33 mouse cellular contexts compared by ENCODE assay signal in genomic region chr11:104218075-104218474, GRCm38 (mm10). TPM values are rescaled to one million over a fixed set of nuclear protein-coding genes. Genes with fewer than 3 reads are reported as not detected.
A peak's percentile ranks its signal among the peaks of the same experiment; 100 is the strongest.
DNase-seq lines count a peak whose midpoint lies in the region; ATAC-seq and TF ChIP-seq lines count a peak whose summit lies in the region.
"Had no signal": no experiment of that assay in that cellular context is flagged by ENCODE, and none has a peak within 500 bp of the region (broad histone marks: within the 10 kb centered on the region; RNA-seq: fewer than 3 reads in every experiment).

No protein-coding gene starts in this region.

- no peaks in the 10 kb centered on the region for H3K4me1 ChIP-seq in cerebellum, adult 2 months (ENCODE audit: control insufficient read depth, insufficient read depth, low read length)
- H3K4me1 ChIP-seq in hindbrain, postnatal 0 days (ENCODE audit: insufficient read depth, low read length) = no peaks in the 10 kb centered on the region
- H3K4me1 ChIP-seq in hindbrain, embryonic 16.5 days (ENCODE audit: control insufficient read depth, insufficient read depth, low read depth, low read length) = no peaks in the 10 kb centered on the region

- H3K27ac ChIP-seq in cerebellum, adult 2 months (ENCODE audit: insufficient read depth, low read length) = no peak overlapping the region
- H3K27ac ChIP-seq in hindbrain, postnatal 0 days = no peak overlapping the region
- no peak overlapping the region for H3K27ac ChIP-seq in hindbrain, embryonic 16.5 days (ENCODE audit: low read depth, low read length)
- H3K27ac ChIP-seq: forebrain, embryonic 10.5 days; forebrain, embryonic 13.5 days; hindbrain, embryonic 10.5 days; hindbrain, embryonic 13.5 days had no signal

- ATAC-seq in hindbrain, postnatal 0 days = no peak
- ATAC-seq in hindbrain, embryonic 16.5 days = no peak
- ATAC-seq: forebrain, embryonic 13.5 days; intestine, postnatal 0 days had no signal

- H3K4me3 ChIP-seq in cerebellum, adult 2 months (replicated peaks; ENCODE audit: insufficient read depth, low read depth, low read length) = no peak overlapping the region
- no peak overlapping the region for H3K4me3 ChIP-seq in hindbrain, postnatal 0 days (ENCODE audit: low read length)
- H3K4me3 ChIP-seq in hindbrain, embryonic 16.5 days (ENCODE audit: low read length) = no peak overlapping the region
- H3K4me3 ChIP-seq: forebrain, embryonic 10.5 days; forebrain, embryonic 13.5 days; hindbrain, embryonic 10.5 days; hindbrain, embryonic 13.5 days had no signal

- 45% methylated on average over 3 of the region's 3 CpGs for WGBS in cerebellum, adult 2 months
- WGBS in hindbrain, postnatal 0 days = 47% methylated on average over 3 of the region's 3 CpGs
- WGBS in hindbrain, embryonic 16.5 days = 70% methylated on average over 3 of the region's 3 CpGs

- TF ChIP-seq POLR2A in cerebellum, adult 2 months (IDR thresholded peaks at IDR 0.05; ENCODE audit: borderline replicate concordance, insufficient read depth, low read length) = no peak

- H3K4me2 ChIP-seq in hindbrain, postnatal 0 days (ENCODE audit: low read depth, low read length) = no peak overlapping the region
- no peak overlapping the region for H3K4me2 ChIP-seq in hindbrain, embryonic 16.5 days (ENCODE audit: low read length)
- H3K4me2 ChIP-seq: forebrain, embryonic 13.5 days; heart, embryonic 11.5 days; hindbrain, embryonic 13.5 days had no signal

- no peaks in the 10 kb centered on the region for H3K27me3 ChIP-seq in cerebellum, adult 2 months (ENCODE audit: control insufficient read depth, insufficient read depth, low read length)
- H3K27me3 ChIP-seq in hindbrain, postnatal 0 days (ENCODE audit: insufficient read depth, low read length) = no peaks in the 10 kb centered on the region
- H3K27me3 ChIP-seq in hindbrain, embryonic 16.5 days (replicated peaks; ENCODE audit: control insufficient read depth, insufficient read depth, low read length) = no peaks in the 10 kb centered on the region
- H3K27me3 ChIP-seq: forebrain, embryonic 13.5 days; hindbrain, embryonic 13.5 days had no signal

- no peak for TF ChIP-seq CTCF in cerebellum, adult 2 months (IDR thresholded peaks at IDR 0.05; ENCODE audit: borderline replicate concordance, insufficient read depth, low read depth, low read length)
- TF ChIP-seq CTCF in hindbrain, postnatal 0 days (IDR thresholded peaks at IDR 0.05; ENCODE audit: low read depth) = no peak

- H3K9me3 ChIP-seq in hindbrain, postnatal 0 days (ENCODE audit: low read length) = no peaks in the 10 kb centered on the region
- H3K9me3 ChIP-seq in hindbrain, embryonic 16.5 days (ENCODE audit: control insufficient read depth, low read length) = no peaks in the 10 kb centered on the region
- H3K9me3 ChIP-seq: forebrain, embryonic 10.5 days; forebrain, embryonic 13.5 days; G1E; hindbrain, embryonic 10.5 days; hindbrain, embryonic 13.5 days had no signal

- peak; percentile 42 to 45 for DNase-seq in cerebellum, postnatal 14 days
- no peak for DNase-seq in cerebellum, adult 2 months
- DNase-seq in hindbrain, postnatal 0 days (ENCODE audit: low spot score) = peak; percentile 30
- DNase-seq in Muller cell, postnatal 12 days (ENCODE audit: inconsistent ontology term) = peak; percentile 68
- peak; percentile 73 for DNase-seq in brain, adult 2 months (ENCODE audit: low read depth, low spot score)
- DNase-seq in embryo, embryonic 10 days (ENCODE audit: low spot score) = no peak
- DNase-seq: adrenal gland, adult 8-10 months; adrenal gland, postnatal 25 days; B cell, adult 2 months; cerebellum, adult 11 months; cerebellum, adult 9-10 months; cerebellum, postnatal 36 days; gastrocnemius, postnatal 10 days; gastrocnemius, postnatal 36 days; kidney, adult 2 months had no signal

- no peaks in the 10 kb centered on the region for H3K36me3 ChIP-seq in hindbrain, postnatal 0 days (ENCODE audit: insufficient read depth, low read length)
- H3K36me3 ChIP-seq in hindbrain, embryonic 16.5 days (ENCODE audit: control insufficient read depth, insufficient read depth, low read length) = no peaks in the 10 kb centered on the region
- H3K36me3 ChIP-seq: forebrain, embryonic 10.5 days; G1E; hindbrain, embryonic 10.5 days; hindbrain, embryonic 13.5 days had no signal

- no peak overlapping the region for H3K9ac ChIP-seq in hindbrain, postnatal 0 days (replicated peaks; ENCODE audit: low read length)
- H3K9ac ChIP-seq in hindbrain, embryonic 16.5 days (ENCODE audit: low read depth, low read length) = no peak overlapping the region
- H3K9ac ChIP-seq: forebrain, embryonic 13.5 days; hindbrain, embryonic 13.5 days had no signal

RNA-seq across cellular contexts. Expression of gene Mapt, which starts 13.1 kb away (rescaled TPM):
- 273 and 275 TPM in 2 replicates for polyA plus RNA-seq in cerebellum, adult 2 months (2012; rRNA removed)
- total RNA-seq in hindbrain, postnatal 0 days (2014; rRNA removed) = 473 and 516 TPM in 2 replicates
- 966 and 1,028 TPM in 2 replicates for polyA plus RNA-seq in hindbrain, postnatal 0 days (2015; fragmentation: Nextera tagmentation; extraction: Ambion mirVana)
- polyA plus RNA-seq in hindbrain, embryonic 16.5 days (2015; fragmentation: Nextera tagmentation; extraction: Ambion mirVana) = 1,116 and 1,219 TPM in 2 replicates
- total RNA-seq: granulocyte monocyte progenitor cell, adult 5-6 weeks had no signal

RNA-seq across cellular contexts. Expression of gene Sppl2c, which starts 31.9 kb away (rescaled TPM):
- polyA plus RNA-seq in cerebellum, adult 2 months (2012; rRNA removed) = not detected in 2 replicates
- not detected in 2 replicates for total RNA-seq in hindbrain, postnatal 0 days (2014; rRNA removed)
- polyA plus RNA-seq in hindbrain, postnatal 0 days (2015; fragmentation: Nextera tagmentation; extraction: Ambion mirVana) = not detected in 2 replicates
- polyA plus RNA-seq in hindbrain, embryonic 16.5 days (2015; fragmentation: Nextera tagmentation; extraction: Ambion mirVana) = not detected in 2 replicates
- total RNA-seq: adrenal gland, adult 8-10 months; adrenal gland, postnatal 25 days; CH12.LX; gastrocnemius, postnatal 10 days; gastrocnemius, postnatal 36 days; granulocyte monocyte progenitor cell, adult 5-6 weeks; heart, adult 8-10 months; heart, postnatal 25 days had no signal
- polyA plus RNA-seq: cortical plate, adult 2 months; embryonic facial prominence, embryonic 11.5 days; embryonic facial prominence, embryonic 14.5 days; forebrain, embryonic 10.5 days; forebrain, embryonic 13.5 days; G1E; heart, embryonic 11.5 days; heart, embryonic 14.5 days; heart, postnatal 0 days; hindbrain, embryonic 10.5 days; hindbrain, embryonic 13.5 days; intestine, embryonic 14.5 days; intestine, postnatal 0 days had no signal

Comparison
In these comparisons a context has a peak if more than half of its experiments do, and no peak if none do; other contexts are left out.
1. DNase-seq: peak in cerebellum, postnatal 14 days (2 of 2), hindbrain, postnatal 0 days (single experiment), Muller cell, postnatal 12 days (single experiment) and brain, adult 2 months (single experiment); none in cerebellum, adult 2 months (0 of 2) and embryo, embryonic 10 days (single experiment).